Mouse (Mus musculus) cerebellum, adult 2 months (tissue): ENCODE results near the gene Pttg1ip.

Experiments
- CTCF ChIP-seq: fragments of 200-500 bp; IDR thresholded peaks from 2 replicates; pipeline ENCODE4 v1.5.1; 2011; ENCODE audit warnings: low read depth, mild to moderate bottlenecking, control low read depth, low read length, moderate library complexity, borderline replicate concordance; ENCODE audit not compliant: insufficient read depth
- POLR2A ChIP-seq: fragments of 200-500 bp; IDR thresholded peaks from 2 replicates; pipeline ENCODE4 v1.6.1; 2011; ENCODE audit warnings: low read length, control low read depth, borderline replicate concordance; ENCODE audit not compliant: insufficient read depth

- TF ChIP-seq CTCF (no peak), POLR2A (no peak)
These were observed 44.5 kb downstream of the Pttg1ip start for GRCm38 (mm10) chr10:77626036-77626435.
